Mouse (Mus musculus): ENCODE measurements at regions not wholly inside any gene's neighbourhood (a gene's known extent, or its start where the extent isn't known, plus 50 kb on each side); places are given as distances from the start of the nearest gene placed in this dataset.

GRCm38 (mm10) chr4:125324495-125324894 lies 166.0 kb upstream of the Grik3 start:
- Histone ChIP-seq H3K27ac (replicated peaks) (peak overlapping the region; percentile 40; the same call in 1 of the 2 replicates), H3K9me3 (no peaks in the 10 kb centered on the region), H3K4me1 (peaks cover 11% of the 10 kb centered on the region), H3K36me3 (no peaks in the 10 kb centered on the region), H3K27me3 (no peaks in the 10 kb centered on the region), H3K4me2 (replicated peaks) (no peak overlapping the region), H3K4me3 (no peak overlapping the region), H3K9ac (replicated peaks) (no peak overlapping the region)
- peak; percentile 32; the same call in 1 of the 2 replicates for ATAC-seq (replicated peaks)
- 54% methylated on average over 3 of the region's 3 CpGs for WGBS

DNA sequence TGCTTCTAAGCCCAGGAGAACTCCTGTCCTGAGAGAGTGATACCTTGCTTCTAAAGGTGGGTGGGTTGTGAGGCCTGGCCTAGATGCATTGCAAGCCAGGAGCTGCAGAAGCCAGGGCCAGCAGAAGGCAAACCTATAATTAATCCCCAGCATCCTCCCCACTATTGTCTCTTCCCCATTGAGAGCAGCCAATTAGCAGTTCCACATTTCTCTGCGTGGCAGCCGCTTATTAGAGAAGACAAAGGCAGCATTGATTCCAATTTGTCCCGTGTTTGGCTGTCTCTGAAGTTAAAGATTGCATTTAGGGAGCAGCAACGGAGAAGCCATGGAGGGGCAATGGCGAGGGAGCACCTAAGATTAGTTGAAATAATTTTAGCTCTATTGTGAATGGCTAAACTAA lies 171.2 kb upstream of the Grik3 start:
- Histone ChIP-seq H3K27ac (replicated peaks) (peak overlapping the region; percentile 65), H3K27me3 (no peaks in the 10 kb centered on the region), H3K36me3 (no peaks in the 10 kb centered on the region), H3K4me1 (peaks cover 46% of the 10 kb centered on the region), H3K9me3 (no peaks in the 10 kb centered on the region), H3K4me3 (no peak overlapping the region), H3K4me2 (replicated peaks) (no peak overlapping the region), H3K9ac (replicated peaks) (no peak overlapping the region; the same call in 1 of the 2 replicates)
- 2% methylated on average over 5 of the region's 5 CpGs for WGBS
- peak; percentile 41 for ATAC-seq (replicated peaks)

- ATAC-seq (replicated peaks), result no peak
- peak overlapping the region; percentile 54; the same call in 1 of the 2 replicates for H3K27ac ChIP-seq (replicated peaks)
- H3K27me3 ChIP-seq, result no peaks in the 10 kb centered on the region
- no peak overlapping the region for H3K9ac ChIP-seq (replicated peaks)
- no peak overlapping the region for H3K4me3 ChIP-seq
- H3K4me1 ChIP-seq, result peaks cover 47% of the 10 kb centered on the region
- WGBS, result 42% methylated on average over 8 of the region's 8 CpGs
- H3K9me3 ChIP-seq, result no peaks in the 10 kb centered on the region
- H3K4me2 ChIP-seq (replicated peaks), result no peak overlapping the region
- no peaks in the 10 kb centered on the region for H3K36me3 ChIP-seq
Observed at GRCm38 (mm10) chr4:125318293-125318692, 172.2 kb upstream of the Grik3 start.

- Histone ChIP-seq H3K4me2 (replicated peaks) (no peak overlapping the region), H3K27ac (replicated peaks) (no peak overlapping the region), H3K27me3 (no peaks in the 10 kb centered on the region), H3K9me3 (no peaks in the 10 kb centered on the region), H3K36me3 (no peaks in the 10 kb centered on the region), H3K4me1 (peaks cover 51% of the 10 kb centered on the region), H3K4me3 (no peak overlapping the region), H3K9ac (replicated peaks) (no peak overlapping the region)
- WGBS, result 75% methylated on average over 3 of the region's 3 CpGs
- no peak for ATAC-seq (replicated peaks)
Observed at GRCm38 (mm10) chr4:125316876-125317275, 173.6 kb upstream of the Grik3 start.

- Histone ChIP-seq H3K4me2 (replicated peaks) (no peak overlapping the region), H3K36me3 (no peaks in the 10 kb centered on the region), H3K9ac (replicated peaks) (no peak overlapping the region), H3K27ac (replicated peaks) (peak overlapping the region; percentile 56), H3K4me3 (no peak overlapping the region), H3K4me1 (peaks cover 51% of the 10 kb centered on the region), H3K9me3 (no peaks in the 10 kb centered on the region), H3K27me3 (no peaks in the 10 kb centered on the region)
- peak; percentile 82 for ATAC-seq (replicated peaks)
- WGBS, result 18% methylated on average over 6 of the region's 6 CpGs
Observed at GRCm38 (mm10) chr4:125315818-125316217, 174.7 kb upstream of the Grik3 start.

DNA sequence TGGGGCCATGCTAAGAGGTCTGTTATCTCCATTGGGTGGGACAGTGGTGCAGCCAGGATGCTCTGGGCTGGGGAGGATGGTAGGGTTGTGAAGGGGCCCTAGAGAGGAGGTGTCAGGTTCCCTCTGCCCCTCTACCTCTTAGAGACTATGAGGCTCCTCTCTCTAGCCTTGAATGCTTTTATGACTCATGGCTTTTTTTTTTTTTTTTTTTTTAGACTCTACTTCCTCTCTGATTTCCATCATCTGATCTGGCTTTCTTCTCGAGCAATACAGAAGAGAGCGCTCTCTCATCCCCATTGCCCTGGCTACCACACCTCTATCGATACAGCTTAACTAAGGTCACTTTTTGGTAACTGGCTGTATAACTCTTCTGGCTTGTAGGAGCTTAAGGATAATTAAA lies 176.6 kb upstream of the Grik3 start:
- no peak overlapping the region for H3K9ac ChIP-seq (replicated peaks)
- WGBS, result 68% methylated on average over 3 of the region's 3 CpGs
- H3K4me3 ChIP-seq, result no peak overlapping the region
- H3K36me3 ChIP-seq, result no peaks in the 10 kb centered on the region
- H3K4me2 ChIP-seq (replicated peaks), result no peak overlapping the region
- H3K9me3 ChIP-seq, result no peaks in the 10 kb centered on the region
- 0 out of 2 replicates have a peak overlapping the region, but pooled peaks have one; percentile 11 for H3K27ac ChIP-seq (replicated peaks)
- peaks cover 41% of the 10 kb centered on the region for H3K4me1 ChIP-seq
- no peak for ATAC-seq (replicated peaks)
- H3K27me3 ChIP-seq, result no peaks in the 10 kb centered on the region

- Histone ChIP-seq H3K36me3 (no peaks in the 10 kb centered on the region), H3K4me1 (peaks cover 42% of the 10 kb centered on the region), H3K9me3 (no peaks in the 10 kb centered on the region), H3K4me3 (no peak overlapping the region), H3K27me3 (no peaks in the 10 kb centered on the region), H3K4me2 (replicated peaks) (no peak overlapping the region), H3K27ac (replicated peaks) (0 out of 2 replicates have a peak overlapping the region, but pooled peaks have one; percentile 11), H3K9ac (replicated peaks) (no peak overlapping the region)
- WGBS, result 2% methylated on average over 11 of the region's 11 CpGs
- no peak for ATAC-seq (replicated peaks)
Observed at GRCm38 (mm10) chr4:125313252-125313651, 177.2 kb upstream of the Grik3 start.

DNA sequence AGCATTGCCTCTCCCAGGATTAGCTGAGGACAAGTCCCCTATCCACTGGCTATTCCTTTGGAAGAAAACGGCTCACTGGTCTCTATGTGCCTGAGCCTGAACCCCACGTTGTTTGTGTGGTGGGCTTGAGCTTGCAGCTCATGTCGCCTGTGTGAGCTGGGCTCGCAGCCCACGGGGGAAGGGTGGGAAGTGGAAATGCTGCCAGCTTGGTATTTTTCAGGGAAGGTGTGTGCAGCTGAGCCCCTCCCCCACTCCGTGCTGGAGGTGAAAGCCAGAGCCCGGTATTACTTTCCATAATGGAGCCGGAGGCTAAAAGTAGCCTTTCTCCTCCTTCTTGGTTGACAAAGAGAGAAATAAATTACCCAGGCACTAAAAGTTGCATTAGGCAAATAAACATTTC lies 180.5 kb upstream of the Zc3h12a start:
- Histone ChIP-seq H3K9ac (replicated peaks) (no peak overlapping the region), H3K4me3 (no peak overlapping the region), H3K4me2 (replicated peaks) (no peak overlapping the region), H3K27ac (replicated peaks) (no peak overlapping the region), H3K36me3 (no peaks in the 10 kb centered on the region), H3K27me3 (0 out of 2 replicates have a peak, but pooled peaks cover 6% of the 10 kb centered on the region), H3K4me1 (peaks cover 14% of the 10 kb centered on the region), H3K9me3 (no peaks in the 10 kb centered on the region)
- WGBS, result 31% methylated on average over 8 of the region's 8 CpGs
- no peak for ATAC-seq (replicated peaks)

GRCm38 (mm10) chr4:125305766-125306165 lies 178.1 kb upstream of the Zc3h12a start:
- H3K4me3 ChIP-seq, result no peak overlapping the region
- H3K9me3 ChIP-seq, result no peaks in the 10 kb centered on the region
- no peak overlapping the region for H3K4me2 ChIP-seq (replicated peaks)
- 71% methylated on average over 6 of the region's 6 CpGs for WGBS
- no peak overlapping the region for H3K9ac ChIP-seq (replicated peaks)
- peaks cover 11% of the 10 kb centered on the region; the same call in 1 of the 2 replicates for H3K27me3 ChIP-seq
- peaks cover 17% of the 10 kb centered on the region for H3K4me1 ChIP-seq
- no peak for ATAC-seq (replicated peaks)
- no peaks in the 10 kb centered on the region for H3K36me3 ChIP-seq
- no peak overlapping the region for H3K27ac ChIP-seq (replicated peaks)

- Histone ChIP-seq H3K27ac (replicated peaks) (no peak overlapping the region), H3K27me3 (peaks cover 14% of the 10 kb centered on the region; the same call in 1 of the 2 replicates), H3K36me3 (no peaks in the 10 kb centered on the region), H3K4me3 (no peak overlapping the region), H3K9ac (replicated peaks) (no peak overlapping the region), H3K4me1 (peaks cover 12% of the 10 kb centered on the region), H3K4me2 (replicated peaks) (no peak overlapping the region), H3K9me3 (no peaks in the 10 kb centered on the region)
- ATAC-seq (replicated peaks), result no peak
- WGBS, result 63% methylated on average over 7 of the region's 7 CpGs
Observed at GRCm38 (mm10) chr4:125302660-125303059, 175.0 kb upstream of the Zc3h12a start.

DNA sequence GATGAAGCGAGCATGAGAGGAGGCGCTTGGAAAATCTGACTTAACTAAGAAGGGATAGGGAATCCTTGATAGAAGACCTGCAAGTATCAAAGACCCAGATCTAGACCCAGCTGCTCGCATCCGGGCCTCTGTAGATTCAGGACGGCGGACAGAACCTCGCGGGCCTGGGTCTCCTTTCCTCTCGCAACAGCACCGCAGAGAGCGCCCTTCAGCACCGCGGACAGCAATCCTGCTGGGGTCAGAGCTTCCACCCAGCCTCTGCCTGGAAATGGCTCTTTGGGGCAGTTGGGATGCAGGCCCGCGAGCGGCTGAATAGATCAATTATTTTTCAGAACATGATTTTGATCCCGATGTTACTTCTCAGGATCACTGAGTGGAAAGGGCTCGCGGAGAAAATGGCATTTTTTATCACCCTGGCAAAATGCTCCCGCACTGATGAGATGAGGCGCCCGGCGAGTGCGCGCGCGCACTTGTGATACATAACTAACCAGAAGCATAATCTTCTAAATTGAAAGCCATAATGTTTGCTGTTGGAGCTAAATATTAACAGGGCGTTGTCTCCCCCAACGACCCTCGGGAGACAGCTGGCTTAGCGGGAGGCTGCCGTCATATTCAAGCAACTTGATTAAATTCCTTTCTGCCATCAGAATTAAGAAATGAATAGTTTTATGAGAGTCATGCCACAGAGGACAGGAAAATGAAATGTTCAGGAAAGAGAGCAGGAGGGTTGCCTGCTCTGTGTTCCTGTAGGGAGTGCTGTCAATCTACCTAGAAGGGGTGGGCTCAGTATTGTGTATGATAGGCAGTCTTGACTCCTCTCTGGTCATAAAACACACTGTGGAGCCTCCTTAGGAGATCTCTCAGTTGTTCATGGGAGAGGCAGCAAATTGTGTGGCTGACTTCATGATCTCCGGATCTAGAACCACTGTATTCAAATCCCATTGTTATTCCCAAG lies 173.1 kb upstream of the Zc3h12a start:
- H3K27ac ChIP-seq (replicated peaks), result no peak overlapping the region; the same call in 1 of the 2 replicates
- ATAC-seq (replicated peaks), result no peak
- no peaks in the 10 kb centered on the region for H3K36me3 ChIP-seq
- H3K4me3 ChIP-seq, result no peak overlapping the region
- 21% methylated on average over 33 of the region's 33 CpGs for WGBS
- peaks cover 14% of the 10 kb centered on the region; the same call in 1 of the 2 replicates for H3K27me3 ChIP-seq
- peak overlapping the region; percentile 34 for H3K4me2 ChIP-seq (replicated peaks)
- H3K9ac ChIP-seq (replicated peaks), result 0 out of 2 replicates have a peak overlapping the region, but pooled peaks have one; percentile 15
- no peaks in the 10 kb centered on the region for H3K9me3 ChIP-seq
- peaks cover 11% of the 10 kb centered on the region for H3K4me1 ChIP-seq

DNA sequence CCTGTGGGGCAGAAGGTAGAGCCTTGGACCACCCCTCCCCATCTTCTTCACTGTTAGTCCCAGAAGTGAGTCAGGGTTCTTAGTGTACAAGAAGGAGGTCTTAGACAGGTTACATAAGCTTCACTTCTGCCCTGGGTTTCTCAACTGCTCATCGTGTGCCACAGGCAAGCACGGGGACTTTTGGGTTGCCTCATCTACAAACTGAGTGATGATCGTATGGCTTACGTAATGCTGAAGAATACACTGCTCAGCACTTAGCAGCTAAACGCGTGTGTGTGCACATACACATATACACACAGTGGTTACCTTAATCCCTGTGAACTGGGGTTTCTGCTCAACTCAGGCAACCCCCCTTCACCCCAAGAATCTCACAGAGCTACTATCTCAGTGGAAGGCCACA lies 163.1 kb upstream of the Zc3h12a start:
- WGBS, result 78% methylated on average over 6 of the region's 6 CpGs
- H3K27me3 ChIP-seq, result no peaks in the 10 kb centered on the region
- H3K9me3 ChIP-seq, result no peaks in the 10 kb centered on the region
- H3K4me3 ChIP-seq, result no peak overlapping the region
- no peak for ATAC-seq (replicated peaks)
- H3K4me2 ChIP-seq (replicated peaks), result no peak overlapping the region
- no peak overlapping the region for H3K9ac ChIP-seq (replicated peaks)
- no peaks in the 10 kb centered on the region for H3K36me3 ChIP-seq
- peaks cover 20% of the 10 kb centered on the region for H3K4me1 ChIP-seq
- H3K27ac ChIP-seq (replicated peaks), result no peak overlapping the region

All from forebrain, embryonic 15.5 days (tissue).